Mouse (Mus musculus) olfactory bulb, adult 2 months (tissue): ENCODE results near the gene Tbrg4. TPM values are rescaled to one million over a fixed set of nuclear protein-coding genes. Genes with fewer than 3 reads are reported as not detected.
A peak's percentile ranks its signal among the peaks of the same experiment; 100 is the strongest.

Experiments
- H3K27ac ChIP-seq: fragments of 200-500 bp; 2 replicates; pipeline ENCODE4 v1.5.1; 2012; ENCODE audit warnings: low read depth, low read length; ENCODE audit not compliant: insufficient read depth
- H3K4me1 ChIP-seq: fragments of 200-500 bp; 2 replicates; pipeline ENCODE4 v1.6.1; 2012; ENCODE audit warnings: low read length; ENCODE audit not compliant: control insufficient read depth, insufficient read depth
- H3K4me3 ChIP-seq: fragments of 200-500 bp; 2 replicates; pipeline ENCODE4 v1.5.1; 2012; ENCODE audit warnings: mild to moderate bottlenecking, low read depth, low read length, moderate library complexity; ENCODE audit not compliant: insufficient read depth
- CTCF ChIP-seq: fragments of 200-500 bp; IDR thresholded peaks from 2 replicates; pipeline ENCODE4 v1.5.1; 2012; ENCODE audit warnings: low read depth, mild to moderate bottlenecking, low read length, moderate library complexity; ENCODE audit not compliant: insufficient read depth
- POLR2A ChIP-seq: fragments of 200-500 bp; IDR thresholded peaks from 2 replicates; pipeline ENCODE4 v1.6.1; 2012; ENCODE audit warnings: mild to moderate bottlenecking, low read depth, low read length, moderate library complexity; ENCODE audit not compliant: insufficient read depth
- WGBS: fragments of 180-500 bp; shearing (Covaris S2); methylation state at CpG from one replicate; pipeline ENCODE4 v1.1.7; 2018; 5-methylcytosine and 5-hydroxymethylcytosine counted together
- polyA plus RNA-seq: library from polyadenylated mRNA; stranded (reverse); fragments of >200 nt; gene quantifications from 2 replicates; pipeline ENCODE4 v1.2.4, GENCODE M21; 2012; ENCODE audit warnings: low replicate concordance; ENCODE audit not compliant: missing spikeins, insufficient read depth, insufficient read length

Gene Tbrg4
- polyA plus RNA-seq, 1 experiment, result not detected

DNA sequence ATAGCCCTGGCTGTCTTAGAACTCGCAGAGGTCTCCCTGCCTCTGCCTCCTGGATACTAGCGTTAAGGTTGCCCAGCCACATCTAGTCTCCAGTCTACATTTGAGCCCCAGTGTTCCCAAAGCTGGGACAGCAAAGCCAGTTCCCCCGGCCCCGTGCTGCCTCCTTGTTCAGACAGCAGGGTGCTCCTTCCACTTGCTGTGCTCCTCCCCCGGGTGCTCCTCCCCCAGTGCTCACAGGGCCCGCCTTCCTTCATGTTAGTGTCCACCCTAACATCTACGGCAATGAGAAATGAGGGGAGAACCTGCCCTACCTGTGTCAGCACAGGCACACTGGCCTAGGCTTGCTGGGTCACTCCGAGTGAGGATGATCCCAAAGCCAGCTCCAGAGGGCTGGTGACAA lies 40.1 kb downstream of the Tbrg4 start:
- TF ChIP-seq CTCF, result no peak
- TF ChIP-seq POLR2A, result no peak
- Histone ChIP-seq H3K4me3 (no peak overlapping the region), H3K4me1 (peaks cover 5% of the 10 kb centered on the region), H3K27ac (no peak overlapping the region)
- 91% methylated on average over 8 of the region's 8 CpGs for WGBS

- TF ChIP-seq CTCF (no peak), POLR2A (no peak)
- WGBS, result 95% methylated on average over 2 of the region's 2 CpGs
- Histone ChIP-seq H3K4me3 (no peak overlapping the region), H3K4me1 (peaks cover 9% of the 10 kb centered on the region), H3K27ac (no peak overlapping the region)
Measured at GRCm38 (mm10) chr11:6581560-6581959, 44.3 kb downstream of the Tbrg4 start.

DNA sequence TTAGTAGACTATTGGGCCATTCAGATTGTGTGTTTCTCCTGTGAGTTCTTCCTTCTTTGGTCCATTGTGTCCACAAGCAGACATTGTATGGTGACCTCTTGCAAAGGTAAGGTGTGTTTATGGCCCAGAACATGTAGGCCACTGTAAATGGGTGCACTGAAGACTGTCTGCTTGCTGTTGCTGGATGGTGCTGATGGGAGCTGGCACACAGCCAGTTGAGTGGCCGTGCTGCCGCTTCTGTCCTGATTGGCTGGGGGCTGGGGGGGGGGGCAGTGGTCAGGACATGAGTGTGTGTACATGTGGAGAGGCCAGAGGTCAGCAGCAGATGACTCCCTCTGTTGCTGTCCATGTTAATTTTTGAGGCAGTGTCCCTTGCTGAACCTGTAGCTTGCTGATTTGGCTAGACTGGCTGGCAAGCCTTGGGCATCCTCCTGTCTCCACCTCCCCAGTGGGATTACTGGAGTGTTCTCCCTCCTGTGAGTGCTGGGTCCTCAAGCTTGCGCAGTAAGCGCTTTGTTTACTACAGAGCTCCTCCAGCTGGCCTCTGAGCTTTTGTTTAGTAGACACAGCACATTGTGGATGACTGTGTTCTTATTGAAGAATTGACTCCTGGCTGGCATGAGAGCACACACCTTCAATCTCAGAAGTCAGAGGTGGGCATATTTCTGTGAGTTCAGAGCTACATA lies 45.7 kb downstream of the Tbrg4 start:
- peaks cover 4% of the 10 kb centered on the region; the same call in 1 of the 2 replicates for H3K4me1 ChIP-seq
- 36% methylated on average over 4 of the region's 4 CpGs for WGBS
- no peak for TF ChIP-seq POLR2A
- no peak for TF ChIP-seq CTCF
- H3K4me3 ChIP-seq, result no peak overlapping the region
- H3K27ac ChIP-seq, result no peak overlapping the region

- no peak overlapping the region for H3K27ac ChIP-seq
- whole genome bisulfite sequencing, result 89% methylated on average over 7 of the region's 7 CpGs
- TF ChIP-seq POLR2A, result no peak
- TF ChIP-seq CTCF, result no peak
- H3K4me3 ChIP-seq, result no peak overlapping the region
- peaks cover 4% of the 10 kb centered on the region; the same call in 1 of the 2 replicates for H3K4me1 ChIP-seq
Measured at GRCm38 (mm10) chr11:6579361-6579760, 46.5 kb downstream of the Tbrg4 start.

DNA sequence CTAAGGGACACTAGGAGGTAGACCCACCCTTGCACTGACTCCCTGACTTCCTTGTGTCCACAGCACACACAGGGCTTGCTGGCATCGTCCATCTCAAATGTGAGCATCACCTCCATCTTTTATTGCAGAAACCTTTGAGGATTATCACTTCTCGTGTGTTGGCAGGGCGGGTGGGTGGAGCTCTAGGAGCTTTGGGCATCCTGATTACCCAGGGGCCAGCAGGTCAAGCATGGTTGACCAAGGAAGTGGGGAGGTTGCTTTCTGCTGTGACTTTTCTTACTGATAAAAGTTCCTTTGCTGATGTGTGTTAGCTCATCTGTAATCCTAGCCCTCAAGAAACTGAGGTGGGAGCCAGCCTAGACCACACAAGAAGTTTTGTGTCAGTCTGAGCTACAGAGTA lies 49.7 kb downstream of the Tbrg4 start:
- no peak for TF ChIP-seq CTCF
- no peak for TF ChIP-seq POLR2A
- no peak overlapping the region for H3K4me3 ChIP-seq
- H3K4me1 ChIP-seq, result peaks cover 4% of the 10 kb centered on the region; the same call in 1 of the 2 replicates
- WGBS, result 96% methylated on average over 3 of the region's 3 CpGs
- no peak overlapping the region for H3K27ac ChIP-seq

DNA sequence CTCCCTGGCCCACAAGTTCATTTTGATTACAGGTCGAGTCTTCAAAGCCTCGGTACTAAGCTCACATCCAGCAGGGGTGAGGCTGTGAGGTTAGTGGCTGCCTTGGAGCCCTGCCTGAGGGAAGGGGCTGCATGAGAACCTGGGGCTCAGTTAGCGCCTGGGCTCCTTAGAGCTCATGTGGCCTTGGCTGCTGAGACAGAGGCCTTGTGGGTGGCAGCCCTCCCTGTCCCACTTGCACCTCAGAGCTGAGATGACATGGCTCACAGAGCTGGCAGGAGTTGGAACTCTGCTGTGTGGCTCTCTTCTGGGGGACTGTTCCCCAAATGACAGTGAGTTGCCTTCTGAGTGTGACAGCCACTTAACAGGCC lies 56.5 kb downstream of the Tbrg4 start:
- WGBS, result 30% methylated on average over 3 of the region's 3 CpGs
- peaks cover 18% of the 10 kb centered on the region for H3K4me1 ChIP-seq
- no peak for TF ChIP-seq POLR2A
- TF ChIP-seq CTCF, result no peak
- H3K27ac ChIP-seq, result peak overlapping the region; percentile 72
- H3K4me3 ChIP-seq, result no peak overlapping the region

GRCm38 (mm10) chr11:6568584-6569409 lies 57.1 kb downstream of the Tbrg4 start:
- peaks cover 18% of the 10 kb centered on the region for H3K4me1 ChIP-seq
- H3K27ac ChIP-seq, result peak overlapping the region; percentile 72
- H3K4me3 ChIP-seq, result no peak overlapping the region
- WGBS, result 16% methylated on average over 11 of the region's 11 CpGs
- TF ChIP-seq CTCF (no peak), POLR2A (no peak)

DNA sequence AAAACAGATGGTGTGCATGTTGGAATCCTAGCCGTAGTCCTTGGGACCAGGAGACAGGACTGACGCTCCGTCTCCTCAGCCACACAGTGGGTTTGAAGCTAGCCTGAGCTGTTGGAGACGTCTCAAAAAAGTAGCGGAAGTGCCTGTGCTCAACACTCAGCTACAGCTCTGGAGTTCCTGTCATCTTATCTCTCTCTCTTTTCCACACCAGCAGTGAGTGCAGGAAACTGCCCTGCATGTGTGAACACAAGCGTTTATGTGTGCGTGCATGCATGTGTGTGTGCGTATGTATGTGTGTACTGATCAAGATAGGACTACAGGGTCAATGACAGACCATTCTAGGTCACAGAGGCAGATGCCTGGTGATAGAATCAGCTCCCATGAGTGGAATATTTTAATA lies 57.9 kb downstream of the Tbrg4 start:
- Histone ChIP-seq H3K27ac (peak overlapping the region; percentile 41), H3K4me3 (no peak overlapping the region)
- 64% methylated on average over 8 of the region's 8 CpGs for WGBS

DNA sequence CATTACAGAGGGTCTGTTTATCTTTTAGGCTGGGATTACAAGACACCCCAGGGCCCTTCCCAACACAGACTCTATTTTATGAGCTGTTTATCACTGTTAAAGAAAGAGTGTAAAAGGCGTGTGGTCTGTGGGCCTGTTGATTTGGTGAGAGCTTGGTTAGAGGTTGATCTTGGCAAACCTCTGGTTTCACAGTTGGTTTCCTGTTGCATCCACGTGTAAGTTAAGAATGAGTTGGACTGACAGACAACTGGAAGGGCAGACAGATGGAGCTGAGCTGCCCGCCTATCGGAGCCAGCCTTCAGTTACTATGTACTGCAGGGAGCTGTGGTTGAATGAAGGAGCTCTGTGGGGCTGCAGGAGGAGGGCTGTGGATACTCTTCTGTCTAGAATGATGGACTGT lies 59.4 kb downstream of the Tbrg4 start:
- WGBS, result 87% methylated on average over 4 of the region's 4 CpGs
- no peak overlapping the region for H3K27ac ChIP-seq
- TF ChIP-seq POLR2A, result no peak
- TF ChIP-seq CTCF, result no peak

More for the DNA sequence above, 57.9 kb downstream of the Tbrg4 start:
- H3K4me1 ChIP-seq, result peaks cover 18% of the 10 kb centered on the region
- no peak for TF ChIP-seq POLR2A
- TF ChIP-seq CTCF, result no peak

More for the DNA sequence above, 59.4 kb downstream of the Tbrg4 start:
- peaks cover 18% of the 10 kb centered on the region for H3K4me1 ChIP-seq
- H3K4me3 ChIP-seq, result no peak overlapping the region

Other genes starting within 250 kb of the Tbrg4 start
- not detected in 2 replicates for gene Zmiz2, start 237.0 kb downstream of the Tbrg4 start, polyA plus RNA-seq
- 1,597 TPM in 1 of 2 replicates, not detected in the other for gene Ppia, start 210.6 kb downstream of the Tbrg4 start, polyA plus RNA-seq
- gene H2afv, start 181.6 kb downstream of the Tbrg4 start, polyA plus RNA-seq, result not detected in 2 replicates
- 146 and 170 TPM in 2 replicates for gene Purb, start 150.2 kb downstream of the Tbrg4 start, polyA plus RNA-seq
- not detected in 2 replicates for gene Myo1g, start 105.1 kb downstream of the Tbrg4 start, polyA plus RNA-seq
- not detected in 2 replicates for gene Ccm2, start 79.2 kb downstream of the Tbrg4 start, polyA plus RNA-seq
- gene Nacad, start 20.0 kb downstream of the Tbrg4 start, polyA plus RNA-seq, result not detected in 2 replicates
- gene Wap, start 12.6 kb upstream of the Tbrg4 start, polyA plus RNA-seq, result not detected in 2 replicates
- not detected in 2 replicates for gene Ramp3, start 32.5 kb upstream of the Tbrg4 start, polyA plus RNA-seq
- not detected in 2 replicates for gene Gm11983, start 211.6 kb upstream of the Tbrg4 start, polyA plus RNA-seq